8 mouse cellular contexts compared by ENCODE assay signal in the genomic region with DNA sequence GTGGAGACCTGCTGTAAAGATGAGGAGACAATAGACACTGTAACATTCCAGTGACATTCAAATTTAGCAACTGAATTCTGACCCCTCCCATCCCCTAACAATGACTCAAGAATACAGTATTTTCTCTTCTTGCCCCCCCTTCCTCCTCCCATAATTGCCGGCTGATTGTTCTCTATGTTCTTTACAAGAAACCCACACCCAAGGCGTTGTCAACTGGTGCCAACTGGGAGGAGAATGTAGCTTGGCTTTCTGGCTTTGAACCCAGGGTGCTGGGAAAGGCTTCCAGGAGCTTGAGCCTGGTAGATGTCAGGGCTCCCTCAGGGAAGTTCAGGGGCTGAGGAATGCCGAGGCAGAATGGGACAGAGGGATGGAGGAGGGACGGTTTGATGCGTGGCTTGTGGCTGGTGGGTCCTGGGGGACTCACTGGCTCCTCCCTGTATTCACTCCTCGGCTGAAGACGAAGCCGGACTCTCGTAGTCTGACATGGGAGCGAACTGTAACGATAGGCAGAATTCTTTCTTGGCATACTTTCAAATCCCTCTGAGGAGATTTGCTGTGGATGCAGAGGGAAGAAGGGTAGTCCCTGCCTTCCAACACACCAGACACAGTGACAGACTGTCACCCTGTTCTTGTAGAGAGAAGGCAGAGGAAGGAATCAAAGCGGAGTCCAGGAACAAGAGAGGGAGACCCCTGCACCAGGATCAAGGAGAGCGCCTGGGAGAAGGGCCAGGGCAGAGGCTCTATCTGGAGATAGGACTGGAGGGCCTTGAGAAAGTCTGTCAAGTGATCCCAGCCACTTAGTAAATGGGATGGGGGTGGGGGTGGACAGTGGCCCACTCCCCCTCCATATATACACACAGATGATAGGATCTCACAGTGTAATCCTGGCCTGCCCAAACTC. TPM values are rescaled to one million over a fixed set of nuclear protein-coding genes. Genes with fewer than 3 reads are reported as not detected.
DNase-seq lines count a peak whose midpoint lies in the region; ATAC-seq lines count a peak whose summit lies in the region.

No protein-coding gene starts in this region.

- H3K36me3 ChIP-seq in intestine, embryonic 14.5 days (ENCODE audit: control insufficient read depth, insufficient read depth, low read length): peaks cover 61% of the 10 kb centered on the region
- peaks cover 34% of the 10 kb centered on the region for H3K36me3 ChIP-seq in stomach, embryonic 14.5 days (ENCODE audit: control insufficient read depth, insufficient read depth, low read length)

- DNase-seq in gastrocnemius, adult 18-20 months (ENCODE audit: low spot score): peak; percentile 45
- DNase-seq in gastrocnemius, postnatal 10 days: no peak
- DNase-seq in cerebellum, adult 11-12 months: peak; percentile 74
- DNase-seq in gastrocnemius, postnatal 25 days: peak; percentile 63
- no peak for DNase-seq in intestine, embryonic 14.5 days (ENCODE audit: low spot score)
- DNase-seq in adrenal gland, adult 8-10 months: no peak
- DNase-seq in left cerebral cortex, adult 9 months (ENCODE audit: low spot score in 2 of 2): no peak

- no peak overlapping the region for H3K4me3 ChIP-seq in intestine, embryonic 14.5 days (ENCODE audit: low read depth, low read length)
- no peak overlapping the region for H3K4me3 ChIP-seq in stomach, embryonic 14.5 days (ENCODE audit: low read depth, low read length)

- WGBS in intestine, embryonic 14.5 days: 59% methylated on average over 13 of the region's 13 CpGs
- WGBS in stomach, embryonic 14.5 days: 52% methylated on average over 13 of the region's 13 CpGs

- no peak overlapping the region for H3K9ac ChIP-seq in intestine, embryonic 14.5 days (ENCODE audit: low read length)
- no peak overlapping the region for H3K9ac ChIP-seq in stomach, embryonic 14.5 days (replicated peaks; ENCODE audit: low read depth, low read length)

- H3K27me3 ChIP-seq in intestine, embryonic 14.5 days (replicated peaks; ENCODE audit: control insufficient read depth, insufficient read depth, low read length): no peaks in the 10 kb centered on the region
- no peaks in the 10 kb centered on the region for H3K27me3 ChIP-seq in stomach, embryonic 14.5 days (ENCODE audit: control insufficient read depth, insufficient read depth, low read length)

- H3K9me3 ChIP-seq in intestine, embryonic 14.5 days (ENCODE audit: control insufficient read depth, low read length): no peaks in the 10 kb centered on the region
- no peaks in the 10 kb centered on the region for H3K9me3 ChIP-seq in stomach, embryonic 14.5 days (ENCODE audit: control insufficient read depth, low read depth, low read length)

- ATAC-seq in intestine, embryonic 14.5 days (replicated peaks; ENCODE audit: low FRiP score, low TSS enrichment, low read depth): no peak
- peak; percentile 34; the same call in 1 of the 2 replicates for ATAC-seq in stomach, embryonic 14.5 days (ENCODE audit: insufficient number of reproducible peaks, insufficient read depth, low FRiP score, low read depth)

- no peaks in the 10 kb centered on the region for H3K4me1 ChIP-seq in intestine, embryonic 14.5 days (replicated peaks; ENCODE audit: control insufficient read depth, insufficient read depth, low read length)
- 0 out of 2 replicates have a peak, but pooled peaks cover 4% of the 10 kb centered on the region for H3K4me1 ChIP-seq in stomach, embryonic 14.5 days (ENCODE audit: control insufficient read depth, insufficient read depth, low read length)

- peak overlapping the region; percentile 29; the same call in 1 of the 2 replicates for H3K27ac ChIP-seq in intestine, embryonic 14.5 days (ENCODE audit: low read depth)
- peak overlapping the region; percentile 66; the same call in 1 of the 2 replicates for H3K27ac ChIP-seq in stomach, embryonic 14.5 days (ENCODE audit: low read length)

- H3K4me2 ChIP-seq in intestine, embryonic 14.5 days (ENCODE audit: low read length): no peak overlapping the region
- no peak overlapping the region for H3K4me2 ChIP-seq in stomach, embryonic 14.5 days (replicated peaks; ENCODE audit: low read depth, low read length)

RNA-seq across cellular contexts. Expression of gene Spc24, which starts 8.7 kb away (rescaled TPM):
- 1 to 10 TPM; 1.9 TPM for total RNA-seq in gastrocnemius, adult 18-20 months (2021)
- total RNA-seq in gastrocnemius, postnatal 10 days (2021): 1 to 10 TPM; 6.1 to 7.3 TPM
- 1 to 10 TPM in 1 of 2 experiments, under 1 TPM in 1; 0.77 to 2.2 TPM for total RNA-seq in gastrocnemius, postnatal 25 days (2021)
- 127 and 135 TPM in 2 replicates for polyA plus RNA-seq in intestine, embryonic 14.5 days (2014; fragmentation: Nextera tagmentation; extraction: Ambion mirVana)
- polyA plus RNA-seq in stomach, embryonic 14.5 days (2014; fragmentation: Nextera tagmentation; extraction: Ambion mirVana): 111 and 120 TPM in 2 replicates
- 1 to 10 TPM in 3 of 4 experiments, under 1 TPM in 1; 0.32 to 4.9 (median 2.1) TPM for total RNA-seq in adrenal gland, adult 8-10 months (2022)

RNA-seq across cellular contexts. Expression of gene Kank2, which starts 29.8 kb away (rescaled TPM):
- total RNA-seq in gastrocnemius, adult 18-20 months (2021): 10 to 100 TPM; 12.6 to 14.3 TPM
- total RNA-seq in gastrocnemius, postnatal 10 days (2021): 10 to 100 TPM; 27.4 to 31.6 TPM
- total RNA-seq in gastrocnemius, postnatal 25 days (2021): 10 to 100 TPM; 14.3 to 17.5 TPM
- polyA plus RNA-seq in intestine, embryonic 14.5 days (2014; fragmentation: Nextera tagmentation; extraction: Ambion mirVana): 9.5 and 9.6 TPM in 2 replicates
- 10.3 and 10.4 TPM in 2 replicates for polyA plus RNA-seq in stomach, embryonic 14.5 days (2014; fragmentation: Nextera tagmentation; extraction: Ambion mirVana)
- 10 to 100 TPM; 35.0 to 58.9 (median 47.5) TPM for total RNA-seq in adrenal gland, adult 8-10 months (2022)

RNA-seq across cellular contexts. Expression of gene Ldlr, which starts 45.5 kb away (rescaled TPM):
- total RNA-seq in gastrocnemius, adult 18-20 months (2021): 1 to 10 TPM; 2.4 to 2.6 TPM
- total RNA-seq in gastrocnemius, postnatal 10 days (2021): 10 to 100 TPM; 11.4 to 11.8 TPM
- 1 to 10 TPM; 4.1 to 5.3 TPM for total RNA-seq in gastrocnemius, postnatal 25 days (2021)
- polyA plus RNA-seq in intestine, embryonic 14.5 days (2014; fragmentation: Nextera tagmentation; extraction: Ambion mirVana): 32.2 and 34.8 TPM in 2 replicates
- 23.8 and 26.9 TPM in 2 replicates for polyA plus RNA-seq in stomach, embryonic 14.5 days (2014; fragmentation: Nextera tagmentation; extraction: Ambion mirVana)
- 100 to 1,000 TPM; 102 to 164 (median 147) TPM for total RNA-seq in adrenal gland, adult 8-10 months (2022)

Comparison
In these comparisons a context has a peak if more than half of its experiments do, and no peak if none do; other contexts are left out.
1. DNase-seq: peak in gastrocnemius, adult 18-20 months (single experiment), cerebellum, adult 11-12 months (single experiment) and gastrocnemius, postnatal 25 days (single experiment); none in gastrocnemius, postnatal 10 days (single experiment), intestine, embryonic 14.5 days (single experiment), adrenal gland, adult 8-10 months (single experiment) and left cerebral cortex, adult 9 months (0 of 2).
2. RNA of gene Ldlr, which starts 45.5 kb away (total RNA-seq): 102 to 164 TPM in adrenal gland, adult 8-10 months; 11.4 to 11.8 TPM in gastrocnemius, postnatal 10 days, 4.1 to 5.3 TPM in gastrocnemius, postnatal 25 days and 2.4 to 2.6 TPM in gastrocnemius, adult 18-20 months; every median in the first group is over 4 times any median in the second.